Mouse (Mus musculus) liver, adult 2 months (tissue): ENCODE measurements at regions not wholly inside any gene's neighbourhood (a gene's known extent, or its start where the extent isn't known, plus 50 kb on each side); places are given as distances from the start of the nearest gene placed in this dataset.

ENCODE experiments used
- DNase-seq: peaks from one replicate; pipeline ENCODE4 v3.0.0-alpha.2; 2011; ENCODE audit warnings: low read depth, low spot score; ENCODE audit errors: extremely low read depth
- H3K27ac ChIP-seq: fragments of 200-500 bp; replicated peaks from 2 replicates; pipeline ENCODE4 v1.5.1; 2012; ENCODE audit warnings: low read depth, mild to moderate bottlenecking, control low read depth, inconsistent platforms, low read length; ENCODE audit not compliant: insufficient read depth
- H3K27me3 ChIP-seq: fragments of 200-500 bp; 2 replicates; pipeline ENCODE4 v1.6.1; 2012; ENCODE audit warnings: mild to moderate bottlenecking, moderate library complexity, low read length, inconsistent platforms; ENCODE audit not compliant: control insufficient read depth, insufficient read depth
- H3K36me3 ChIP-seq: fragments of 200-500 bp; 2 replicates; pipeline ENCODE4 v1.6.1; 2012; ENCODE audit warnings: low read length, inconsistent platforms; ENCODE audit not compliant: control insufficient read depth, insufficient read depth
- H3K4me1 ChIP-seq: fragments of 200-500 bp; 2 replicates; pipeline ENCODE4 v1.6.1; 2011; ENCODE audit warnings: low read length; ENCODE audit not compliant: control insufficient read depth, insufficient read depth
- H3K4me3 ChIP-seq: fragments of 200-500 bp; 2 replicates; pipeline ENCODE4 v1.5.1; 2011; ENCODE audit warnings: low read depth, mild to moderate bottlenecking, control low read depth, low read length, moderate library complexity; ENCODE audit not compliant: insufficient read depth
- H3K79me2 ChIP-seq: fragments of 200-500 bp; 2 replicates; pipeline ENCODE4 v1.6.1; 2012; ENCODE audit warnings: inconsistent platforms, mild to moderate bottlenecking, low read length, moderate library complexity; ENCODE audit not compliant: control insufficient read depth, insufficient read depth
- H3K9ac ChIP-seq: fragments of 200-500 bp; 2 replicates; pipeline ENCODE4 v1.6.1; 2012; ENCODE audit warnings: low read depth, mild to moderate bottlenecking, control low read depth, inconsistent platforms, low read length
- CTCF ChIP-seq: fragments of 200-500 bp; IDR thresholded peaks from 2 replicates; pipeline ENCODE4 v1.5.1; 2011; ENCODE audit warnings: low read depth, low read length, control low read depth
- POLR2A ChIP-seq: fragments of 200-500 bp; IDR thresholded peaks from 2 replicates; pipeline ENCODE4 v1.6.1; 2011; ENCODE audit warnings: low read length, control low read depth; ENCODE audit not compliant: insufficient read depth; ENCODE audit errors: extremely low read depth
- WGBS: fragments of 180-500 bp; shearing (Covaris S2); methylation state at CpG from one replicate; pipeline ENCODE4 v1.1.7; 2018; 5-methylcytosine and 5-hydroxymethylcytosine counted together

- Histone ChIP-seq H3K4me3 (no peak overlapping the region), H3K4me1 (no peaks in the 10 kb centered on the region; the same call in 1 of the 2 replicates), H3K9ac (no peak overlapping the region), H3K79me2 (no peaks in the 10 kb centered on the region), H3K27me3 (no peaks in the 10 kb centered on the region), H3K27ac (no peak overlapping the region), H3K36me3 (no peaks in the 10 kb centered on the region)
- no peak for TF ChIP-seq CTCF
- no peak for DNase-seq
- WGBS: 59% methylated on average over 7 of the region's 7 CpGs
Measured at GRCm38 (mm10) chr9:120735217-120735616, 164.0 kb downstream of the Rpl14 start.

- H3K9ac ChIP-seq: no peak overlapping the region
- H3K4me3 ChIP-seq: no peak overlapping the region
- DNase-seq: peak; percentile 31
- no peaks in the 10 kb centered on the region for H3K36me3 ChIP-seq
- H3K27me3 ChIP-seq: no peaks in the 10 kb centered on the region
- TF ChIP-seq POLR2A: no peak
- TF ChIP-seq CTCF: no peak
- H3K27ac ChIP-seq: no peak overlapping the region
- no peaks in the 10 kb centered on the region; the same call in 1 of the 2 replicates for H3K4me1 ChIP-seq
- 11% methylated on average over 1 of the region's 1 CpGs for WGBS
- H3K79me2 ChIP-seq: no peaks in the 10 kb centered on the region
Measured at GRCm38 (mm10) chr9:120737956-120738355, 166.7 kb downstream of the Rpl14 start.

GRCm38 (mm10) chr9:120739199-120739952, 168.1 kb downstream of the Rpl14 start:
- peak; percentile 41 for DNase-seq
- WGBS: 36% methylated on average over 14 of the region's 14 CpGs

GRCm38 (mm10) chr9:120739953-120740524, 168.8 kb downstream of the Rpl14 start:
- Histone ChIP-seq H3K27me3 (no peaks in the 10 kb centered on the region), H3K36me3 (no peaks in the 10 kb centered on the region), H3K79me2 (no peaks in the 10 kb centered on the region), H3K9ac (no peak overlapping the region), H3K4me3 (no peak overlapping the region), H3K4me1 (no peaks in the 10 kb centered on the region; the same call in 1 of the 2 replicates), H3K27ac (no peak overlapping the region)
- DNase-seq: no peak
- no peak for TF ChIP-seq POLR2A
- no peak for TF ChIP-seq CTCF
- WGBS: 62% methylated on average over 6 of the region's 6 CpGs

More at GRCm38 (mm10) chr9:120739199-120739952, 168.1 kb downstream of the Rpl14 start:
- H3K27me3 ChIP-seq: no peaks in the 10 kb centered on the region
- 0 out of 2 replicates have a peak overlapping the region, but pooled peaks have one; percentile 12 for H3K27ac ChIP-seq
- H3K9ac ChIP-seq: no peak overlapping the region
- no peaks in the 10 kb centered on the region; the same call in 1 of the 2 replicates for H3K4me1 ChIP-seq
- H3K79me2 ChIP-seq: no peaks in the 10 kb centered on the region
- TF ChIP-seq POLR2A (no peak), CTCF (no peak)
- no peaks in the 10 kb centered on the region for H3K36me3 ChIP-seq
- no peak overlapping the region for H3K4me3 ChIP-seq

- H3K79me2 ChIP-seq: no peaks in the 10 kb centered on the region
- H3K27me3 ChIP-seq: no peaks in the 10 kb centered on the region
- H3K4me3 ChIP-seq: no peak overlapping the region
- TF ChIP-seq POLR2A (no peak), CTCF (no peak)
- 91% methylated on average over 2 of the region's 2 CpGs for WGBS
- no peaks in the 10 kb centered on the region for H3K36me3 ChIP-seq
- H3K4me1 ChIP-seq: no peaks in the 10 kb centered on the region; the same call in 1 of the 2 replicates
- H3K27ac ChIP-seq: no peak overlapping the region
- no peak overlapping the region for H3K9ac ChIP-seq
- DNase-seq: no peak
Measured at GRCm38 (mm10) chr9:120741521-120741920, 170.3 kb downstream of the Rpl14 start.

GRCm38 (mm10) chr9:120743455-120743854, 172.2 kb downstream of the Rpl14 start:
- Histone ChIP-seq H3K4me1 (no peaks in the 10 kb centered on the region; the same call in 1 of the 2 replicates), H3K27me3 (no peaks in the 10 kb centered on the region), H3K4me3 (no peak overlapping the region), H3K79me2 (no peaks in the 10 kb centered on the region), H3K27ac (no peak overlapping the region), H3K9ac (no peak overlapping the region), H3K36me3 (no peaks in the 10 kb centered on the region)
- TF ChIP-seq CTCF (no peak), POLR2A (no peak)
- no peak for DNase-seq
- 72% methylated on average over 9 of the region's 9 CpGs for WGBS
